Mouse (Mus musculus) kidney, postnatal 0 days (tissue): ENCODE data around the gene Pla2g7. TPM values are rescaled to one million over a fixed set of nuclear protein-coding genes. Genes with fewer than 3 reads are reported as not detected.
A peak's percentile ranks its signal among the peaks of the same experiment; 100 is the strongest.

Experiments
- ATAC-seq: fragments of 200-750 bp; cut with Nextera tagmentation; replicated peaks from 2 replicates; pipeline ENCODE4 v1.8.0; 2017; ENCODE audit warnings: low read depth, moderate number of reproducible peaks, moderate TSS enrichment, moderate library complexity; ENCODE audit not compliant: low FRiP score
- DNase-seq: peaks from one replicate; pipeline ENCODE4 v3.0.0-alpha.2; 2016; ENCODE audit warnings: low spot score
- H3K27ac ChIP-seq: fragments of 300-500 bp; sonication (generic); 2 replicates; pipeline ENCODE4 v1.5.1; 2014; ENCODE audit warnings: mild to moderate bottlenecking
- H3K27me3 ChIP-seq: fragments of 300-500 bp; sonication (generic); 2 replicates; pipeline ENCODE4 v1.6.1; 2014; ENCODE audit warnings: low read length, mixed read lengths; ENCODE audit not compliant: insufficient read depth
- H3K36me3 ChIP-seq: fragments of 300-500 bp; sonication (generic); 2 replicates; pipeline ENCODE4 v1.6.1; 2014; ENCODE audit warnings: low read length, mixed read lengths; ENCODE audit not compliant: insufficient read depth
- H3K4me1 ChIP-seq: fragments of 300-500 bp; sonication (generic); replicated peaks from 2 replicates; pipeline ENCODE4 v1.6.1; 2014; ENCODE audit warnings: antibody characterized with exemption, low read length, mixed read lengths; ENCODE audit not compliant: insufficient read depth
- H3K4me2 ChIP-seq: fragments of 300-500 bp; sonication (generic); 2 replicates; pipeline ENCODE4 v1.6.1; 2014; ENCODE audit warnings: mild to moderate bottlenecking, low read length, moderate library complexity, mixed read lengths
- H3K4me3 ChIP-seq: fragments of 300-500 bp; sonication (generic); replicated peaks from 2 replicates; pipeline ENCODE4 v1.5.1; 2014; ENCODE audit warnings: low read depth, low read length
- H3K9ac ChIP-seq: fragments of 300-500 bp; sonication (generic); 2 replicates; pipeline ENCODE4 v1.6.1; 2014; ENCODE audit warnings: low read depth, low read length
- H3K9me3 ChIP-seq: fragments of 300-500 bp; sonication (generic); replicated peaks from 2 replicates; pipeline ENCODE4 v1.6.1; 2016; ENCODE audit warnings: low read length, inconsistent platforms, mixed read lengths
- CTCF ChIP-seq: IDR thresholded peaks from 2 replicates; pipeline ENCODE4 v1.5.1; 2016; ENCODE audit warnings: antibody characterized with exemption, low read depth, mild to moderate bottlenecking, moderate library complexity
- WGBS: fragments of 180-500 bp; shearing (Covaris S2); extraction: QIAGEN DNeasy Blood & Tissue Kit; methylation state at CpG from one replicate; pipeline ENCODE4 v1.1.7; 2014; 5-methylcytosine and 5-hydroxymethylcytosine counted together
- polyA plus RNA-seq: library from polyadenylated mRNA; unstranded; fragments of >200 nt; fragmentation: Nextera tagmentation; extraction: Ambion mirVana; gene quantifications from 2 replicates; pipeline ENCODE4 v1.2.1, GENCODE M21; 2015

The Pla2g7 gene
- polyA plus RNA-seq, 1 experiment from 2014 or later: 80.3 TPM

DNA sequence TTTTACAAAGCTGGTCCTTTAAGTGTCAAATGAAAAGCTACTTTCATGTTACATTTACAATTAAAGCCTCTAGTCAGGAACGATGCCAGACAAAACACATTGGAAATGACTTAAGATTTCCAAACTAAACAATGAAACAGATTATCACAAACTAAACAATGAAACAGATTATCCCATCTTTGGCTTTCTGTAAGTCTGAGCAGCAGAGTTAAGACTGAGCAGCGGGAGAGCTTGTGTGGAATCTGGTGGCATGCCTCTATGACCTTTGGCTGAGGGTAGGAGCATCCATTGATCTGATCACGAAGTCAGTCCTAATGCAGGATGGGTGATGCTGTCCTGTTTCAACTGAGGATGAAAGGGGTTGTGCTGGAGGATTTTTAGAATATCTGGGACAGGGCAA is 44.3 kb downstream of the Pla2g7 start:
- DNase-seq: no peak
- Histone ChIP-seq H3K9me3 (no peaks in the 10 kb centered on the region), H3K4me2 (no peak overlapping the region), H3K27ac (no peak overlapping the region), H3K36me3 (no peaks in the 10 kb centered on the region), H3K4me3 (no peak overlapping the region), H3K27me3 (no peaks in the 10 kb centered on the region), H3K4me1 (no peaks in the 10 kb centered on the region), H3K9ac (no peak overlapping the region)
- no peak for TF ChIP-seq CTCF
- 67% methylated on average over 3 of the region's 3 CpGs for WGBS
- ATAC-seq: no peak

- WGBS: 85% methylated on average over 9 of the region's 9 CpGs
- Histone ChIP-seq H3K4me3 (no peak overlapping the region), H3K9ac (no peak overlapping the region), H3K27me3 (no peaks in the 10 kb centered on the region), H3K36me3 (no peaks in the 10 kb centered on the region), H3K9me3 (no peaks in the 10 kb centered on the region), H3K27ac (no peak overlapping the region), H3K4me1 (no peaks in the 10 kb centered on the region), H3K4me2 (no peak overlapping the region)
- ATAC-seq (no peak), DNase-seq (no peak)
- TF ChIP-seq CTCF: no peak
Measured at GRCm38 (mm10) chr17:43619156-43619555, 51.3 kb downstream of the Pla2g7 start.

- ATAC-seq: no peak
Measured at GRCm38 (mm10) chr17:43622076-43622475, 54.2 kb downstream of the Pla2g7 start.

DNA sequence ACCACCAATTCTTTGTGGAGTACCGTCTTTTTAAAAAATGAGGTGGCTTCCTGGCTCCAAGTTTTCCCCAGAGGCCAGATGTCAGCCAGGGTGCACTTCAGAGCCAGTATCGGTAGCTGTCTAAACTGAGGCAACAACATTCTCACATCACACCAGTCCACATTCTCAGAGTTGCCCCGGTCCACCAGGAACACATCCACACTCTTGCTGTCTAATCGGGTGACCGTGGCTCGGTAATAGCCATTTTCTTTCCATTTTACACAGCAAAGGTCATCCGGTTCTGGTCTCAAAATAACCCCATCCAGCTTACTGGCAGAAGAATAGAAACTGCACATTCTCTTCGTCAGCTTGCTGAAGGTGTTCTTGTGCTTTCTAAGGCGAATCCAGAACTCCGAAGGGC is 60.3 kb downstream of the Pla2g7 start:
- no peak overlapping the region for H3K4me2 ChIP-seq
- peaks cover 15% of the 10 kb centered on the region for H3K27me3 ChIP-seq
- no peak for ATAC-seq
- no peaks in the 10 kb centered on the region for H3K36me3 ChIP-seq
- no peak overlapping the region for H3K27ac ChIP-seq
- no peaks in the 10 kb centered on the region for H3K9me3 ChIP-seq
- no peak overlapping the region for H3K4me3 ChIP-seq
- no peak for TF ChIP-seq CTCF
- no peak overlapping the region for H3K9ac ChIP-seq
- DNase-seq: no peak
- peaks cover 11% of the 10 kb centered on the region for H3K4me1 ChIP-seq
- 93% methylated on average over 10 of the region's 10 CpGs for WGBS

More at GRCm38 (mm10) chr17:43622076-43622475, 54.2 kb downstream of the Pla2g7 start:
- Histone ChIP-seq H3K4me1 (no peaks in the 10 kb centered on the region), H3K9ac (no peak overlapping the region), H3K36me3 (no peaks in the 10 kb centered on the region), H3K9me3 (no peaks in the 10 kb centered on the region), H3K4me3 (no peak overlapping the region), H3K27me3 (no peaks in the 10 kb centered on the region), H3K27ac (no peak overlapping the region), H3K4me2 (no peak overlapping the region)
- no peak for DNase-seq
- WGBS: 88% methylated on average over 10 of the region's 10 CpGs
- TF ChIP-seq CTCF: no peak

- no peak for ATAC-seq
- Histone ChIP-seq H3K9me3 (no peaks in the 10 kb centered on the region), H3K27me3 (peaks cover 15% of the 10 kb centered on the region), H3K9ac (no peak overlapping the region), H3K4me2 (peak overlapping the region; percentile 60), H3K36me3 (no peaks in the 10 kb centered on the region), H3K4me1 (peaks cover 11% of the 10 kb centered on the region), H3K27ac (no peak overlapping the region), H3K4me3 (peak overlapping the region; percentile 31; the same call in 1 of the 2 replicates)
- no peak for DNase-seq
- 23% methylated on average over 24 of the region's 24 CpGs for WGBS
- no peak for TF ChIP-seq CTCF
Measured at GRCm38 (mm10) chr17:43629026-43629495, 61.2 kb downstream of the Pla2g7 start.

DNA sequence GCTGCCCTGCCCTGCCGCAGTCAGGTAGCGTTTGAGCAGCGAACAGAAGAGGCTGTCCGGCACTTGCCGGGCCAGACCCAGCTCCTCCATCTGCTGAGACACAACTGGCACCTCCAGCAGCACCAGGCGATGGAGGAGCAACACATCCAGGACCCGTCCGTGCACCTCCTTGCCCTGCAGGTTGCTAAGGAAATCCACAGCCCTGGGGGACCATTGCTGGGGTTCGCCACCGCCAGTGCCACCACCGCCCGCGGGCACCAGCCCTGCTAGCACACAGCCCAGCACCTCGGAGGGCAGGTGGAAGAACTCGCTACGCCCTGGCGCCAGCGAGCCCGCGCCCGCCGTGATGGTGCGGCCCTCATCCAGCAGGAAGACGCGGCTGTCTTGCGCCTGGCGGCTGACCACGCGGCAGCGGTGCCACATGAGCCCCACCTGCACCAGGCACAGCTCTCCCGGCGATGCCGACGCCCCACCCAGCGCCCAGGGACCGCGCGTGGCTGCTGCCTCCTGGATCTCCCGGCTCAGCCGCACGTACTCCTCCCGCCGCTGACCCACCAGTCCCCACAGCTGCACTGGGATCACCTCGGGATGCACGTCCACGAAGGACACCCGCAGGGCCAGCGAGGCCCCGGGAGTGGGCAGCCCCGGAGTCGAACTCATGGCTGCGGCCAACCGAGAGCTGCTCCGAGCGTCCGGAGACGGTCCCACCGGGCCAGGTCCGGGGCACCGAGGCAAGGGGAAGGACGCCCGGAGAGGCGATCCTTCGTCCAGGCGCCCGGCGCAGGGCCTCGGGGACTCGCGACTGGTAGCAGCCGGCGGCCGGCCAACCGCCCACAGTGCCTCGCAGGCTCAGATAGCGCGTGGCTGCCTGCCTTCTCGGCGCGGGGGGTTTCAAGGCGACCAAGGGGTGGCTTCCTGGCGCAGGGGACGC is 61.9 kb downstream of the Pla2g7 start, which contains the start of gene Tdrd6:
Gene Tdrd6 (minus strand): TSS at position 804 of the 931 bp plus-strand sequence.
- no peaks in the 10 kb centered on the region for H3K36me3 ChIP-seq
- H3K4me2 ChIP-seq: peak within 1 kb of the TSS; percentile 60
- 0 out of 2 replicates have a peak within 1 kb of the TSS, but pooled peaks have one; percentile 27 for H3K9ac ChIP-seq
- H3K27me3 ChIP-seq: peaks cover 15% of the 10 kb centered on the region
- H3K4me3 ChIP-seq: peak within 1 kb of the TSS; percentile 31
- TF ChIP-seq CTCF: no peak
- peaks cover 11% of the 10 kb centered on the region for H3K4me1 ChIP-seq
- no peak within 1 kb of the TSS for H3K27ac ChIP-seq
- peak; percentile 14 for DNase-seq
- peak; percentile 33 for ATAC-seq
- H3K9me3 ChIP-seq: no peaks in the 10 kb centered on the region
- 2% methylated on average over 82 of the region's 83 CpGs for WGBS
